Mouse (Mus musculus) subcutaneous adipose tissue, adult 2 months (tissue): ENCODE data around the gene Serpina1e. TPM values are rescaled to one million over a fixed set of nuclear protein-coding genes. Genes with fewer than 3 reads are reported as not detected.

Source experiments
- polyA plus RNA-seq: library from polyadenylated mRNA; depleted of rRNA; stranded (reverse); fragments of >200 nt; gene quantifications from 2 replicates; pipeline ENCODE4 v1.2.3, GENCODE M21; 2012; ENCODE audit warnings: low replicate concordance; rRNA removed

The Serpina1e gene
- polyA plus RNA-seq: 0.70 and 44.0 TPM in 2 replicates

DNA sequence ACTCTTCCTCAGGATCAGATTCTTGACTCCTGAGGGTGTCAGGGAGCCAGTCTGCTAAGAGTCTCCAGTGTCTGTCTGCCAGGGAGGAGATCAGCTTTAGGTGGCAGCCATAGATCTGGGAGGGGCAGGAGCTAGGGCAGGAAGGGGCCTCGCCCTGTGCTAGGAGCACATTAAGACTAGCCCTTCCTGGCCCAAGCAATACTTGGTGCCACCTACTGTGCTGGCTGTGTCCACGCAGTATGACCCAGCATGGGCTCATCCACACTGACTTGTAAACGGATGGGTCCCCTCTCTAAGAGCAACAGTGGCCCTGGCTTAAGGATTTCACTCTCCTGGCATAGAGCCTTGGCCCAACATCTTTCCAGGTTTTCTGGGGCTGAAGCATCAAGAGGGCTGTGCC, at the start of gene Serpina1e:
Gene Serpina1e (minus strand): TSS at position 178 of the 400 bp plus-strand sequence.

DNA sequence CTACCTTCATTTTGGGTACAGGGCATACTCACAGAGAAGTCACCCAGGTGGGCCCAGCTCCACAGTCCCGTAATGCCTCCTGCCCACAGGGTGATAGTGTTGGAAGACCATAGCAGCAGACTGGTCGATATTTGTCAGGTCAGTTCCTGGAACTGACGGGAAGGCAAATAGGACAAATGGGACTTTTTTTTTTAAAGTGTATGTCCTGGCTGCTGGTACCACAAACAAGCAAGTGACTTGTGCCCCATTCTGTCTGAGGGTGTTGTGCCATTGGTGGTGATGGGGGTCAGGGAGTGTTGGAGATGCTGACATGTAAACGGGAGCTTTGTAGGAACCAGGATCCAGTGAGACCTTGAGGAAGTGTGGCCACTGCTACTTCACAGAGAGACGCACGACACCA, 31.1 kb upstream of the Serpina1e start, which contains the start of gene Serpina11:
Gene Serpina11 (minus strand): TSS at position 101 of the 400 bp plus-strand sequence.

DNA sequence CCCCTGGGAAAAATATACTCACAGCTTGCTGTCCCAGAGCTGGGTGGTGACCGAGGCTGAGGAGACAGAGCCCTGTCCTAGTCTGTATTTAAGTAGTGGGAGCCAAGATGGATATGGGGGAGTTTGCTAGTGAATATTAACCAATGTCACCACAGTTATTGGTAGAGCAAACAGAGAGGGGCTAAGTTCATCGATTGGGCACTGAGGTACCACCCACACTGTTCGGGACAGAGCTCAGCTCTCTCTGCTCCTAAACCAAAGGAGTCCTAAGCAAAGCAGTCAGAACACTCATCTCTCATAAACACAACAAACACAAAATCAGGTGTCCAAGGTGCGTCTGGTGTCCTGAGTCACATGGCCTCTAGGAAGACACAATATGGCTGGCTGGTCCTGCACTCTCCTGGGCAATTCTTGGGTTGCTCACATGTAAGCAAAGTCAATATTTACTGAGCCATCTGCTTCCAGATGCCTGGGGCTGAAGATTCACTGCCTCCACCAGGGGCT, 53.9 kb downstream of the Serpina1e start, which contains the start of gene Serpina1c:
Gene Serpina1c (minus strand): TSS at position 51 of the 504 bp plus-strand sequence.

Other genes with a start within 250 kb of the Serpina1e start
- 2.2 TPM in 2 replicates for gene Serpina1d, start 185.4 kb downstream of the Serpina1e start, polyA plus RNA-seq
- 3.1 and 102 TPM in 2 replicates for gene Serpina1b, start 128.6 kb downstream of the Serpina1e start, polyA plus RNA-seq
- 2.2 and 41.6 TPM in 2 replicates for gene Serpina1a, start 95.4 kb downstream of the Serpina1e start, polyA plus RNA-seq
- gene Serpina1c, start 54.1 kb downstream of the Serpina1e start, polyA plus RNA-seq: 1.8 and 16.9 TPM in 2 replicates
- gene Serpina11, start 31.0 kb upstream of the Serpina1e start, polyA plus RNA-seq: 0.10 and 0.59 TPM in 2 replicates
- gene Serpina9, start 54.8 kb upstream of the Serpina1e start, polyA plus RNA-seq: 0.76 TPM in 1 of 2 replicates, not detected in the other
- 0.10 TPM in 1 of 2 replicates, not detected in the other for gene Serpina12, start 85.5 kb upstream of the Serpina1e start, polyA plus RNA-seq
- gene Serpina5, start 142.1 kb upstream of the Serpina1e start, polyA plus RNA-seq: 0.10 TPM in 1 of 2 replicates, not detected in the other
- gene Serpina3a, start 153.7 kb upstream of the Serpina1e start, polyA plus RNA-seq: 0.29 TPM in 1 of 2 replicates, not detected in the other
- 1.4 TPM in 2 replicates for gene Serpina3b, start 169.0 kb upstream of the Serpina1e start, polyA plus RNA-seq
- gene Serpina3c, start 194.9 kb upstream of the Serpina1e start, polyA plus RNA-seq: 48.3 and 196 TPM in 2 replicates